ENCODE assay signal across 13 mouse cellular contexts in the genomic region with DNA sequence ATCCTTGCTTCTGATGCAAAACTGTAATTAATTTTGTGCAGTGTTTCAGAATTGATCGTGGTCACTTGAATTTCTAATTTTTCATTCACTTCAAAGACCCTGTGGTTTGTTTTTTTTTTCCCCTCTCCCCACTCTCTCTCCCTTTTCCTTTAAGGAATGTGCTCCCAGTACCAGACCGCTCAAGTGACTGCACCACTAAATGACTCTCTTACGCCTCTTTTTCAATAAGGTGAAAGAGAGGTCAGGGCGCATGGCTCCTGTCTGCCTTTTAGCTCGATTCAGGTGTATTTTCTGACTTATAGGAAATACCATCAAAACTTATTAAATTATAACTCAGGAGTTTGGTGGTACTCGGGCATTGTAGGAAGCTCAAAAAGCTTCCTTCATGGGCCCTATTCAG.
DNase-seq lines count a peak whose midpoint lies in the region; ATAC-seq lines count a peak whose summit lies in the region.
"Had no signal": no experiment of that assay in that cellular context is flagged by ENCODE, and none has a peak within 500 bp of the region (broad histone marks: within the 10 kb centered on the region; RNA-seq: fewer than 3 reads in every experiment).

No protein-coding gene starts in this region.

- no peaks in the 10 kb centered on the region for H3K27me3 ChIP-seq in kidney, embryonic 14.5 days (ENCODE audit: control insufficient read depth, insufficient read depth, low read length)
- no peaks in the 10 kb centered on the region for H3K27me3 ChIP-seq in hindbrain, embryonic 11.5 days (ENCODE audit: control insufficient read depth, insufficient read depth, low read length)
- H3K27me3 ChIP-seq in midbrain, embryonic 10.5 days (ENCODE audit: low read depth, poor library complexity, severe bottlenecking), result no peaks in the 10 kb centered on the region

- H3K27ac ChIP-seq in kidney, embryonic 14.5 days (ENCODE audit: low read depth, low read length), result no peak overlapping the region
- no peak overlapping the region for H3K27ac ChIP-seq in hindbrain, embryonic 11.5 days (ENCODE audit: low read depth, low read length)
- H3K27ac ChIP-seq in midbrain, embryonic 10.5 days (replicated peaks), result peak overlapping the region; percentile 52; the same call in 1 of the 2 replicates
- H3K27ac ChIP-seq: gastrocnemius, adult 2 months had no signal

- H3K4me3 ChIP-seq in kidney, embryonic 14.5 days (ENCODE audit: low read length), result peak overlapping the region; percentile 4; the same call in 1 of the 2 replicates
- H3K4me3 ChIP-seq in hindbrain, embryonic 11.5 days (ENCODE audit: low read depth, low read length), result no peak overlapping the region
- H3K4me3 ChIP-seq in midbrain, embryonic 10.5 days, result peak overlapping the region; percentile 41
- H3K4me3 ChIP-seq: gastrocnemius, adult 2 months had no signal

- H3K4me2 ChIP-seq in kidney, embryonic 14.5 days (replicated peaks; ENCODE audit: low read depth, low read length), result peak overlapping the region; percentile 25
- peak overlapping the region; percentile 17; the same call in 1 of the 2 replicates for H3K4me2 ChIP-seq in hindbrain, embryonic 11.5 days (replicated peaks; ENCODE audit: low read depth, low read length)

- no peak for DNase-seq in kidney, adult 18-20 months
- DNase-seq in embryo, embryonic 9.5 days (ENCODE audit: extremely low spot score), result peak; percentile 52
- no peak for DNase-seq in hindbrain, embryonic 11.5 days (ENCODE audit: low spot score)
- DNase-seq in midbrain, embryonic 10.5 days (ENCODE audit: low spot score), result no peak
- no peak for DNase-seq in right cerebral cortex, adult 18-20 months
- no peak for DNase-seq in urinary bladder, postnatal 36 days (ENCODE audit: low spot score in 2 of 2)
- DNase-seq: cerebellum, adult 18-20 months; gastrocnemius, adult 2 months; layer of hippocampus, postnatal 36 days had no signal

- ATAC-seq in kidney, embryonic 14.5 days (ENCODE audit: low FRiP score, low TSS enrichment), result no peak
- ATAC-seq in hindbrain, embryonic 11.5 days (ENCODE audit: low FRiP score), result no peak
- ATAC-seq in erythroid progenitor cell, adult 5-6 weeks (replicated peaks; ENCODE audit: low FRiP score, poor library complexity, severe bottlenecking), result no peak
- ATAC-seq: activated CD4-positive, CD25-positive, alpha-beta regulatory T cell, adult 4 months; CD4-positive, CD25-positive, alpha-beta regulatory T cell, adult 4 months had no signal

- H3K9ac ChIP-seq in kidney, embryonic 14.5 days (ENCODE audit: low read depth, low read length), result no peak overlapping the region; the same call in 1 of the 2 replicates
- no peak overlapping the region for H3K9ac ChIP-seq in hindbrain, embryonic 11.5 days (ENCODE audit: low read depth, low read length)

- no peaks in the 10 kb centered on the region for H3K9me3 ChIP-seq in kidney, embryonic 14.5 days (ENCODE audit: control insufficient read depth, low read length)
- H3K9me3 ChIP-seq in hindbrain, embryonic 11.5 days (ENCODE audit: control insufficient read depth, low read length), result no peaks in the 10 kb centered on the region
- no peaks in the 10 kb centered on the region for H3K9me3 ChIP-seq in midbrain, embryonic 10.5 days (replicated peaks)

- 0 out of 2 replicates have a peak, but pooled peaks cover 5% of the 10 kb centered on the region for H3K4me1 ChIP-seq in kidney, embryonic 14.5 days (ENCODE audit: control insufficient read depth, insufficient read depth, low read length)
- H3K4me1 ChIP-seq in hindbrain, embryonic 11.5 days (replicated peaks; ENCODE audit: control insufficient read depth, insufficient read depth, low read length), result no peaks in the 10 kb centered on the region
- H3K4me1 ChIP-seq in midbrain, embryonic 10.5 days, result peaks cover 16% of the 10 kb centered on the region

- WGBS in kidney, embryonic 14.5 days, result 8% methylated on average over 6 of the region's 6 CpGs
- WGBS in hindbrain, embryonic 11.5 days, result 9% methylated on average over 6 of the region's 6 CpGs
- 18% methylated on average over 6 of the region's 6 CpGs for WGBS in midbrain, embryonic 10.5 days

- no peaks in the 10 kb centered on the region for H3K36me3 ChIP-seq in kidney, embryonic 14.5 days (ENCODE audit: control insufficient read depth, insufficient read depth, low read length)
- H3K36me3 ChIP-seq in hindbrain, embryonic 11.5 days (ENCODE audit: control insufficient read depth, insufficient read depth, low read length), result no peaks in the 10 kb centered on the region
- H3K36me3 ChIP-seq in midbrain, embryonic 10.5 days, result no peaks in the 10 kb centered on the region
